Mouse (Mus musculus) neural tube, embryonic 11.5 days (tissue): ENCODE data around the gene Ush2a. TPM values are rescaled to one million over a fixed set of nuclear protein-coding genes. Genes with fewer than 3 reads are reported as not detected.

ENCODE experiments used
- ATAC-seq: fragments of 200-750 bp; cut with Nextera tagmentation; 2 replicates; pipeline ENCODE4 v1.8.0; 2017; ENCODE audit warnings: moderate number of reproducible peaks, mild to moderate bottlenecking, moderate TSS enrichment, moderate library complexity; ENCODE audit not compliant: insufficient read depth, low FRiP score, low TSS enrichment
- DNase-seq: peaks from one replicate; pipeline ENCODE4 v3.0.0-alpha.2; 2015; ENCODE audit warnings: low spot score
- H3K27ac ChIP-seq: fragments of 300-500 bp; sonication (generic); 2 replicates; pipeline ENCODE4 v1.5.1; 2014; ENCODE audit warnings: low read depth, mild to moderate bottlenecking, low read length
- H3K27me3 ChIP-seq: fragments of 300-500 bp; sonication (generic); 2 replicates; pipeline ENCODE4 v1.6.1; 2014; ENCODE audit warnings: mild to moderate bottlenecking, low read length, mixed read lengths; ENCODE audit not compliant: control insufficient read depth, insufficient read depth
- H3K36me3 ChIP-seq: fragments of 300-500 bp; sonication (generic); 2 replicates; pipeline ENCODE4 v1.6.1; 2014; ENCODE audit warnings: mild to moderate bottlenecking, low read length, moderate library complexity, mixed read lengths; ENCODE audit not compliant: control insufficient read depth, insufficient read depth
- H3K4me1 ChIP-seq: fragments of 300-500 bp; sonication (generic); 2 replicates; pipeline ENCODE4 v1.6.1; 2014; ENCODE audit warnings: low read length, mixed read lengths; ENCODE audit not compliant: control insufficient read depth, insufficient read depth
- H3K4me2 ChIP-seq: fragments of 300-500 bp; sonication (generic); 2 replicates; pipeline ENCODE4 v1.6.1; 2014; ENCODE audit warnings: low read depth, mild to moderate bottlenecking, moderate library complexity
- H3K4me3 ChIP-seq: fragments of 300-500 bp; sonication (generic); 2 replicates; pipeline ENCODE4 v1.5.1; 2014; ENCODE audit warnings: low read depth, low read length
- H3K9ac ChIP-seq: fragments of 300-500 bp; sonication (generic); 2 replicates; pipeline ENCODE4 v1.6.1; 2014; ENCODE audit warnings: mild to moderate bottlenecking, low read length
- H3K9me3 ChIP-seq: fragments of 300-500 bp; sonication (generic); 2 replicates; pipeline ENCODE4 v1.6.1; 2016; ENCODE audit warnings: low read length; ENCODE audit not compliant: control insufficient read depth
- WGBS: fragments of 180-500 bp; shearing (Covaris S2); extraction: QIAGEN DNeasy Blood & Tissue Kit; methylation state at CpG from one replicate; pipeline ENCODE4 v1.1.7; 2014; 5-methylcytosine and 5-hydroxymethylcytosine counted together
- polyA plus RNA-seq: library from polyadenylated mRNA; unstranded; fragments of >200 nt; fragmentation: Nextera tagmentation; extraction: Ambion mirVana; gene quantifications from 2 replicates; pipeline ENCODE4 v1.2.1, GENCODE M21; 2014

Gene Ush2a
- polyA plus RNA-seq, 1 experiment from 2014 or later, result 0.07 TPM

- Histone ChIP-seq H3K9me3 (no peaks in the 10 kb centered on the region), H3K4me1 (no peaks in the 10 kb centered on the region), H3K4me2 (no peak overlapping the region), H3K36me3 (no peaks in the 10 kb centered on the region), H3K4me3 (no peak overlapping the region), H3K9ac (no peak overlapping the region), H3K27me3 (no peaks in the 10 kb centered on the region), H3K27ac (no peak overlapping the region)
- WGBS, result 70% methylated on average over 10 of the region's 10 CpGs
- no peak for DNase-seq
- no peak for ATAC-seq
These were observed 642.3 kb downstream of the Ush2a start for GRCm38 (mm10) chr1:188904091-188904490.

- Histone ChIP-seq H3K4me3 (no peak overlapping the region), H3K4me1 (no peaks in the 10 kb centered on the region), H3K27me3 (no peaks in the 10 kb centered on the region), H3K9me3 (no peaks in the 10 kb centered on the region), H3K4me2 (no peak overlapping the region), H3K9ac (no peak overlapping the region), H3K36me3 (no peaks in the 10 kb centered on the region), H3K27ac (no peak overlapping the region)
- no peak for ATAC-seq
- WGBS, result 92% methylated on average over 7 of the region's 7 CpGs
- no peak for DNase-seq
These were observed 644.4 kb downstream of the Ush2a start for GRCm38 (mm10) chr1:188906175-188906574.

GRCm38 (mm10) chr1:188910656-188911055 is 648.8 kb downstream of the Ush2a start:
- Histone ChIP-seq H3K4me2 (no peak overlapping the region), H3K4me3 (no peak overlapping the region), H3K4me1 (no peaks in the 10 kb centered on the region), H3K27ac (no peak overlapping the region), H3K9me3 (no peaks in the 10 kb centered on the region), H3K9ac (no peak overlapping the region), H3K36me3 (no peaks in the 10 kb centered on the region), H3K27me3 (no peaks in the 10 kb centered on the region)
- DNase-seq (no peak), ATAC-seq (no peak)
- WGBS, result 92% methylated on average over 11 of the region's 11 CpGs

GRCm38 (mm10) chr1:188919946-188920345 is 658.1 kb downstream of the Ush2a start:
- Histone ChIP-seq H3K27ac (no peak overlapping the region), H3K4me3 (no peak overlapping the region), H3K36me3 (no peaks in the 10 kb centered on the region), H3K9ac (no peak overlapping the region), H3K4me2 (no peak overlapping the region), H3K4me1 (no peaks in the 10 kb centered on the region), H3K9me3 (no peaks in the 10 kb centered on the region), H3K27me3 (no peaks in the 10 kb centered on the region)
- ATAC-seq, result no peak
- no peak for DNase-seq
- 41% methylated on average over 1 of the region's 1 CpGs for WGBS

- DNase-seq, result no peak
- Histone ChIP-seq H3K9ac (no peak overlapping the region), H3K4me3 (no peak overlapping the region), H3K4me1 (no peaks in the 10 kb centered on the region), H3K36me3 (no peaks in the 10 kb centered on the region), H3K27ac (no peak overlapping the region), H3K9me3 (no peaks in the 10 kb centered on the region), H3K27me3 (no peaks in the 10 kb centered on the region), H3K4me2 (0 out of 2 replicates have a peak overlapping the region, but pooled peaks have one; percentile 2)
- WGBS, result 55% methylated on average over 14 of the region's 14 CpGs
- peak; percentile 61 for ATAC-seq
These were observed 675.5 kb downstream of the Ush2a start for GRCm38 (mm10) chr1:188937246-188937780.

- H3K36me3 ChIP-seq, result no peaks in the 10 kb centered on the region
- no peak overlapping the region for H3K27ac ChIP-seq
- H3K9me3 ChIP-seq, result no peaks in the 10 kb centered on the region
- H3K4me1 ChIP-seq, result no peaks in the 10 kb centered on the region
- no peak overlapping the region for H3K9ac ChIP-seq
- no peak overlapping the region for H3K4me3 ChIP-seq
- ATAC-seq (no peak), DNase-seq (no peak)
- H3K4me2 ChIP-seq, result no peak overlapping the region
- no peaks in the 10 kb centered on the region for H3K27me3 ChIP-seq
- 26% methylated on average over 8 of the region's 8 CpGs for WGBS
These were observed 683.5 kb downstream of the Ush2a start for GRCm38 (mm10) chr1:188945326-188945725.

GRCm38 (mm10) chr1:188946849-188947248 is 685.0 kb downstream of the Ush2a start:
- 87% methylated on average over 11 of the region's 11 CpGs for WGBS
- Histone ChIP-seq H3K4me3 (no peak overlapping the region), H3K9me3 (no peaks in the 10 kb centered on the region), H3K9ac (no peak overlapping the region), H3K4me1 (no peaks in the 10 kb centered on the region), H3K4me2 (no peak overlapping the region), H3K27me3 (no peaks in the 10 kb centered on the region), H3K27ac (no peak overlapping the region), H3K36me3 (no peaks in the 10 kb centered on the region)
- no peak for ATAC-seq
- no peak for DNase-seq

- ATAC-seq (no peak), DNase-seq (no peak)
- no peaks in the 10 kb centered on the region for H3K36me3 ChIP-seq
- no peaks in the 10 kb centered on the region for H3K9me3 ChIP-seq
- WGBS, result 67% methylated on average over 5 of the region's 5 CpGs
- no peak overlapping the region for H3K9ac ChIP-seq
- H3K4me2 ChIP-seq, result no peak overlapping the region
- no peaks in the 10 kb centered on the region for H3K27me3 ChIP-seq
- H3K27ac ChIP-seq, result no peak overlapping the region
- no peak overlapping the region for H3K4me3 ChIP-seq
- no peaks in the 10 kb centered on the region for H3K4me1 ChIP-seq
These were observed 686.0 kb downstream of the Ush2a start for GRCm38 (mm10) chr1:188947794-188948193.

- no peak overlapping the region for H3K9ac ChIP-seq
- DNase-seq (no peak), ATAC-seq (no peak)
These were observed 686.5 kb downstream of the Ush2a start for GRCm38 (mm10) chr1:188948276-188948675.

More at GRCm38 (mm10) chr1:188948276-188948675, 686.5 kb downstream of the Ush2a start:
- WGBS, result 89% methylated on average over 9 of the region's 9 CpGs
- no peak overlapping the region for H3K4me3 ChIP-seq
- no peaks in the 10 kb centered on the region; the same call in 1 of the 2 replicates for H3K9me3 ChIP-seq
- no peak overlapping the region for H3K4me2 ChIP-seq
- H3K27me3 ChIP-seq, result no peaks in the 10 kb centered on the region
- H3K27ac ChIP-seq, result no peak overlapping the region
- H3K4me1 ChIP-seq, result no peaks in the 10 kb centered on the region
- no peaks in the 10 kb centered on the region for H3K36me3 ChIP-seq
